Mouse (Mus musculus) cerebellum, adult 9-11 months (tissue): ENCODE data around the gene Arhgap9.

ENCODE experiments used
- DNase-seq: peaks from one replicate; pipeline ENCODE4 v3.0.0; 2022

Gene Arhgap9

DNA sequence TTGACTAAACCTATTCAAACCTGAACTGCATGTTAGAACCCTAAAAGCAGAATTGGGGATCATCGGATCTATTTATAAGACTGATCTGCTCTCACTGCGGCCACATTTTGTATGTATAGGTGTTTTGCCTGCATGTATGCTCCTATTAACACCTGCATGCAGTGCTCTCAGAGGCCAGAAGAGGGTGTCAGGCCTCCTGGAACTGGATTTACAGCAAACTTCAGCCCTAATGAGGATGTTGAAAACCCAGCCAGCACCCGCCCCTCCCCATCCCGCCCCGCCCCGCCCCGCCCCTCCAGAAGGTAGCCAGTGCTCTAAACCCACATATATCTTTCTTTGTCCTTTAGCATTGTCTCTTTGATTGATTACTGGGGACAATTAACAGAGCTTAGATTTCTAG lies 2.7 kb downstream of the Arhgap9 start:
- no peak for DNase-seq

DNA sequence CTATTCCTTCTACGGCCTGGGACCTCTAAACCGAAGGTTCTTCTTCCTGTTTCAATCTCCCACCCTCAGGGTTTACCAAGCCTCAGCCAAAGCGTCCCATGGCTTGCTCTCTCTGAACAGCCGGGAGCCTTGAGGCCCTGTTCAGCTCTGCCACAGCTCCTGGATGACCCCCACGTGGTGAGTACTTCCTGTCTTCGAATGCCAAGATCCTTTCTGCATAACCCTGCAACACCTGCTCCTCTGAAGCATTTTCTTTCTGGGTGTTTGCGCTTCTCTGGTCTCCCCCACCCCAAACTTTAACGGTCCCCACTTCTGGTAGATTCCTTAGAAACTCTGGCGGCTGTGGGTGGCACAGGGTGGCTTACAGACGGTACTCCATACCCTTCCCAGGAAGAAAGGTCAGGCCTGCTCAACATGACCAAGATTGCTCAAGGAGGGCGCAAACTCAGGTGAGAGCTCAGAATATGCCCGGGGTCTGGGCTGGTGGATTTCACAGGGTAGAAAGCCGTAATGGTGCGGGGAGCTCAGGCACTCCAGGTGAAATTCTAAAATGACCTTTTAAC lies 3.8 kb downstream of the Arhgap9 start:
- DNase-seq, result no peak

DNA sequence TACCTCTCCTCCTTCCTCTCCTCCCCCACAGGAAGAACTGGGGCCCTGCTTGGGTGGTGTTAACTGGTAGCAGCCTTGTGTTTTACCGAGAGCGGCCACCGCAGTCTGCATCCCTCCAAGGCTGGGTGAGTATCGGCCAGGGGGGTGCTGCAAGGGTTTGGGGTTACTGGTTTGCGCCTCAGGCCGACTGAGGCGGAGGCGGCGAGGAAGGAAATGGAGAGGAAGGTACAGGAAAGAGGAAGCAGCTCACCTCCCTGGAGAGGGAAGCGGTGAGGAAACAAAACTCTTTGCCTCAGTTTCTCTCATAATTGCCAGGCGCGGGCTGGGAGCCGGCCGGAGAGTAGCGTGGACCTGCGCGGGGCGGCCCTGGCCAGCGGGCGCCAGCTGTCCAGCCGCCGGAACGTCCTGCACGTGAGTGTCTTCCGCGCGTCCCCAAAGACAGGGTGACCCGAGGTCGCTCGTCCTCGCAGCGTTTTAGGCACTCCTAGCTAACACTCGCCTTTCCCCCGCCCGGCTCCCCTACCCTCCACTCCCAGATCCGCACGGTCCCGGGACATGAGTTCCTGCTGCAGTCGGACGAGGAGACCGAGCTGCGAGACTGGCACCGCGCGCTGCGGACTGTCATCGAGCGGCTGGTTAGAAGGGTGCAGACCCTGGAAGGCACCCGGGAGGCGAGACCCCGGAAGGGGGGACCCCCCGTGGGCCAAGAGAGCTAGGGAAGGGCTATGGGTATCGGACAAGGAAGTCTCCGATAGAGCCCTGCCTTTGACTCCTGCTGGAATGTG lies 4.4 kb downstream of the Arhgap9 start:
- no peak for DNase-seq

DNA sequence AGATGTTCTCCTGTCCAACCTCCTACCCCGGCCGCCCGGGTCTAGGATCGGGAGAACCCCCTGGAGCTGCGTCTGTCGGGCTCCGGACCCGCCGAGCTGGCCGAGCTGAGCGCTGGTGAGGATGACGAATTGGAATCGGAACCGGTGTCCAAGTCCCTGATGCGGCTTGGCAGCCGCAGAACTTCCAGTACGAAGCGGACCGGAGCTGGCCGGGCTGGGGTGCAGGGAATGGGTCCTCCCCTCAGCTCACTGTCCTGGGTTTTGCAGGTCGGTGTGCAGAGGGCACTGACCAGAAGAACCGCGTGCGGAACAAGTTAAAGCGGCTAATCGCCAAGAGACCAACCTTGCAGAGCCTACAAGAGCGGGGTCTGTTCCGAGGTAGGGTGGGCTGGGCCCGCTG lies 5.1 kb downstream of the Arhgap9 start:
- DNase-seq, result no peak

DNA sequence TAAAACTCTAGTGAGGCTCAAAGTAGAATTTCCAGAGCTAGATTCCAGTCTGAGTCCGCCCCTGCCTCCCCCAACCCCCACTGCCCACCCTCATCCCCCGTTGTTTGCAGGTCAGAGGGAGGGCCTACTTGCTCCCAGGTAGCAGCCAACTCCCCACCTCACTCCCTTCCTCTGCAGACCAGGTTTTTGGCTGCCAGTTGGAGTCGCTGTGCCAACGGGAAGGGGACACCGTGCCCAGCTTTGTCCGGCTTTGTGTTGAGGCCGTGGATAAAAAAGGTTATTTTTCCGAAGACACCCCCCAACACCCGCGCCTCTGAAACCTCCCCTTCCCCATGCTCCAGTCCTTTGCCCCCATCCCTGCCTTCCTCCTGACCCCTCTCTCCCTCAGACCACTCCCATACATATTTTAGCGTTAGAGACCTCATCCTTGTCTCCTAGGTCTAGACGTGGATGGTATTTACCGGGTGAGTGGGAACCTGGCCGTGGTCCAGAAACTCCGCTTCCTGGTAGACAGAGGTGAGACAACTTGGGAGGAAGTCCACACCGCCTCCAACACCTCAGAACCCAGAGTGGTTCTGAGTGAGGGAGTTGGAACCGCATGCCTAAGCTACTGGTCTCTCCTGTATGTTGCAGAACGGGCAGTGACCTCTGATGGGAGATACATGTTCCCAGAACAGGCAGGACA lies 5.8 kb downstream of the Arhgap9 start:
- DNase-seq, result no peak

DNA sequence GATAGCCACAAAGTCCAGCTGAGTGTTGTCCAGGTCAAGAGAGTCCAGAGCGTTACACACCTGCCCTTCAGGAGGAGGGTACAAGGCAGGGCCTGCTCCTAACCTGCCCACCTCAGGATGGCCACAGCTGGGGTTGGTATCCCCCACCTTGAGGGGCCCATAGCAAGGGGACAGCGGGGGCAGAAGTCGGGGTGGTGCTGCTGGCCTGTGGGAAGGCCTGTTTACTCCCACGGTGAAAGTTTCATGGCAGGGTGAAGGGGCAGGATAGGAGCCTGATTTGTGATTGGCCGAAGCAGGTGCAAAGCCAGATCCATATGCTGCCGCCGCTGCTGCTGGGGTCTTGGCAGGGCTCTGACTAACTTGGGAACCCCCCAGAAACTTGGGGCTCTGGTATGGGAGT lies 8.4 kb downstream of the Arhgap9 start:
- no peak for DNase-seq

DNA sequence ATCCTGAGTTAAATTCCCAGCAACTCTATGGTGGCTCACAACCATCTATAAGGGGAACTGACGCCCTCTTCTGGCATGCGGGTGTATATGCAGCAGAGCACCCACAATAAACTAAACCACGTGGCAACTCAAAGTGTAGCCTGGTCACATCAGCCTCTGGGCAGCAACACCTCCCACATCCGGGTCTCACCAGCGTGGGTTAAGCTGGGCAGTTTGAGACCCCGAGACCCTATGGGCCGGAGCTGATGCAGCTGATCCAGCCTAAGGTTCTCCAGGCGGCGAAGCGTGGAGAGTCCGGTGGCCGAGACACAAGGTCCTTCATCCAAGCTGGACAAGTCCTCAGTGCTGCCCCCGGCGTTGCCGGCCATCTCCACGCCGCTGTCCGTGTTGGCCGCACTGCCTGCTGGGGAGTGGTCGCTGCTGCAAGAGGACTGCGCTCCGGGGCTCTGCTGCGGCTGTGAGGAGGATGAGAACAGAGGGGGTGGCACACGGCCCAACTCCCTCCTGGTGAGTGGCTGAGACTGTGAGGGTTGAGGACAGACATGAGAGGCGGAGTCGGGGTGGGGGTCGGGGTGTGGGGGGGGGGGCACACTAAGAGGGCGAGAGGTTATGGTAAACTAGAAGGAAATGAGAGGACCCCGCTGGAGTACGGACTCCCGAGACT lies 10.6 kb downstream of the Arhgap9 start:
- DNase-seq, result no peak

DNA sequence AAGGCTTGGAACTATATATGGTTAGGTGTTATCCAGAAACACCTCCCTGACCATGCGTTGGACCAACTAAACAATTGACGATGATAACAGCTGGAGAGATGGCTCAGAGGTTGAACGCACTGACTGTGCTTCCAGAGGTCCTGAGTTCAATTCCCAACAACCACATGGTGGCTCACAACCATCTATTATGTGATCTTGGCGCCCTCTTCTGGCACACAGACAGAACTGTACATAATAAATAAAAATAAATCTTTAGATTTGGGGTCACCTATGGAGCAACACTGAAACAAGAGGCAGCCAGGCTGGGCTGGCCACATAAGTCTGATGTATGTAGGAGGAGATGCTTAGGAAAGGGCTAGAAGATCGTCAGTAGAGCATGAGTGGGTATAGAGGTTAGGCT lies 11.4 kb downstream of the Arhgap9 start:
- DNase-seq, result no peak

DNA sequence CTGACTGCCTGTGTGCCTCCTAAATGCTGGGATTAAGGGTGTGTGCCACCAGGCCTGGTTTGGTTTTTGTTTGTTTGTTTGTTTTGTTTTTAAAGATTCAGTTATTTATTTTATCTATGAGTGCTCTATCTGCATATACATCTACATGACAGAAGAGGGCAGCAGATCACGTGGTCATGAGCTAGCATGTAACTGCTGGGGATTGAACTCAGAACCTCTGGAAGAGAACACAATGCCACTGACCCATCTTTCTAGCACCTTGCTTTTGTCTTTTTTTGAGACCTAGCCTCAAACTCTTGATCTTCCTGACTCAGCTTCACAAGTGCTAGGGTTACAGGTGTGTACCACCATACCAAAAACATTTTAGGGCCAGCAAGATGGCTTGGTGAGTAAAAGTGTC lies 13.5 kb downstream of the Arhgap9 start:
- no peak for DNase-seq

DNA sequence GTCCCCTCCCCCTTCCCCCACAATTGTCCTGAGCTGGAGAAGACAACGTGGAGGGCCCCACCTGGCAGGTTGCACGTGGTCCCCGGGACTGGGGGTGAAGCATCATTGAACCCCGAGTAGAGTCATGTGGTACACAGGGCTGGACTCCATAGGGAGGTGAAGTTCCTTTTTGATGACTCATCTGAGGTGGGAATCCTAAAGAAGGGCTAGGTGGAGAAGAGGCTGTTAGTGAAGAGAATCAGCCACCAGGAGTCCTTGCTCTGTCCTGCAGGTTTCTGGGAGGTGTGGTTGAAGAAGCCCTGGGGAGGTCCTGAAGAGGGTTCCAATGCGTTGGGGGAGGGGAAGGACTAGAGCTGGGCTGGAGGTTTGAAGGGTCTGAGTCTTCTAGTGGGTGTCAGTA lies 15.2 kb downstream of the Arhgap9 start:
- DNase-seq, result no peak

DNA sequence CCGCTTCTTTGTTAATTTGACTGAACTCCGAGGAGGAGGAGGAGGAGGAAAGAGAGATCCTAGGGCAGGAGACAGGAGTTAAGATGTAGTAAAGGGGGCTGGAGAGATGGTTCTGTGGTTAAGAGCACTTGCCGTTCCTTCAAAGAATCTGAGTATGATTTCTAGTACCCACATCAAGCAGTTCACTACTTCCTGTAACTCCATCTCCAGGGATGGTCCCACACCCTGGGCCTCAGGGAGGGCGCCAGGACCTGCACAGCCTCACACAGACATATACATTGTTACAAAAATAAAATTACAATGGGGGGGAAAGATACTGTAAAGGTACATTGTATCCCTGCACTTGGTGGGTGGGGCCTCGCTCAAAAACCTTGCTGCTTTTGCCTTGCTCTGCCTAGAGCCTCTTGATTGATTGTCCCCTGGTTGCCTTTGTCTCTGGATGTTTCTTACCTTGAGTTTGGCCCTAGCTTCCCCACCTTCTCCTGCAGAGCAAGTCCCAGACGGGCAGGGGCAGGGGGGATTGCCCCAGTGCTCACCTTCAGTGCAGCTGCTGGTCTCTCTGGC lies 15.9 kb downstream of the Arhgap9 start:
- DNase-seq, result no peak

DNA sequence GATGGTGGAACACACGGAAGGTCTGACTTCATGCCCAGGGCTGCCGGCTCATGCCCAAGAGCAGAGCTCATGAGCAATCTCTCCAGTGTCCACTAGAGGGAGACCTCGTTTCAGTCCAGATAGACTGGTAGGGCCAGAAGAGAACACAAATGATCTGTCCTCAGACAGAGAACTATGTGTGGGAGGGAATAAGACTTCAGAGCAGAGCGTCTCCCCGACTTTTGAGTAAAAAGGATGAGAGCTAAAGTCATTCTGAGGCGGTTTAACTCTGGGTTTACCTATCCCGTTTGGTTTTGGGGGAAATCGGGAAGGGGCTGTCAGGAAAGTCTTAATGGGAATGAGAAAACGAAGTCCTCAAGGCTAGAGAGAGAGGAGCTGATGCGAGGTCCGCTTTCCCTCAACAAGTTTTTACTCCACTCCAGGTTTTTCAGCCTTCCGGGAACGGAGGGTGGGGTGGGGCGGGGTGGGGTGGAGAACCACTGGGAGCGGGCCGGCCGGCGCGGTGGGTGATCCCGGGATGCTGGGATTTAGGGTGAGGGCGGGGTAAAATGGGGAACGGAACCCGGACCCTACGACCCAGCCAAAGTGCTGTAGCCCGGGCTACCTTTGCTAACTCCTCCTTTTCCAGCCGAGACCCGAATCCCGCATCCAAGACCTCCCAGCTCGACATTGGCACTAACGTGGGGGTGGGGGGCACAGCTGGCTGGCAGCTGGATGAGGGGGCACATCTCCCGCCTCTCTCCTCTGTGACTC lies 17.3 kb downstream of the Arhgap9 start:
- DNase-seq, result peak; percentile 88

DNA sequence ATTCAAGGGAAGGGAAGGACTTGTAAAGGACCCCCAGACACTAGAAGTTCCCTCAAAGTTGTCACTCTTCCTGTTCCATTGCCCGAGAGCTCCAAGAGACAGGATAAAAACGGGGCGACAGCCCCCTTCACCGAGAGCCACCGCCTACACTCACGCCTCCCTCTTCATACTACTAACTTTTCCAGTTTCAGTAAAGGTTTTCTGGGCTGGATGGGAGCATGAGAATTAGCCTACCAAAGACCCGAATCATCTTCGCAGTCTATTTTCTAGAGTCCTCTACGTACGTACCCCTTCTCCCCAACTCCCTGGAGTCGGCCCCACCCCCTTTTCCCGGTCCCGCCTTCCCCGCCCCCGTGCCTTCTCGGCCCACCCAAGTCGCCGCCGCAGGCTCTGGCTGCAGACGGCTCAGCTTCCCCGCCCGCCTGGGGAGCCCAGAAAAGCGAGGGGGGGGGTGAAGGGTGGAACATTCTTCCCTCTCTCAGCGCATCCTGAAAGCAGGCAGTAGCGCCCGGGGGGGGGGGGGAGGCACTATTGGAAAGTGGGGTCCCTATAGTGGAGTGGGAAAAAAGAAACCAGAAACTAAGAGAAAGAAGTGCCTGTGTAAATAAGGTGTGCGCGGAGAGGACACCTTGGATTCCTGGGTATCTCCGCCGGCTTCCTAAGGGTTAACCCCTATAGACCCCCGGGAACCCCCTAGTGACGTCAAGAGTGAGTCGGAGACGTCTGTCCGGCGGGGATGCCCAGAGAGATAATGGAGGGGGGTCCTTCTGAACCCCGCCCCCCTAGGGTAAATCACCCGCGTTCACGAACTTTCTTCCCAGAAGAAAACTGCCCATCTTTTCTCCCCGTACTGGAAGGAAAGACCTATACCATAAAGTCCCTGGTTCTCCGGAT lies 18.2 kb downstream of the Arhgap9 start:
- no peak for DNase-seq

DNA sequence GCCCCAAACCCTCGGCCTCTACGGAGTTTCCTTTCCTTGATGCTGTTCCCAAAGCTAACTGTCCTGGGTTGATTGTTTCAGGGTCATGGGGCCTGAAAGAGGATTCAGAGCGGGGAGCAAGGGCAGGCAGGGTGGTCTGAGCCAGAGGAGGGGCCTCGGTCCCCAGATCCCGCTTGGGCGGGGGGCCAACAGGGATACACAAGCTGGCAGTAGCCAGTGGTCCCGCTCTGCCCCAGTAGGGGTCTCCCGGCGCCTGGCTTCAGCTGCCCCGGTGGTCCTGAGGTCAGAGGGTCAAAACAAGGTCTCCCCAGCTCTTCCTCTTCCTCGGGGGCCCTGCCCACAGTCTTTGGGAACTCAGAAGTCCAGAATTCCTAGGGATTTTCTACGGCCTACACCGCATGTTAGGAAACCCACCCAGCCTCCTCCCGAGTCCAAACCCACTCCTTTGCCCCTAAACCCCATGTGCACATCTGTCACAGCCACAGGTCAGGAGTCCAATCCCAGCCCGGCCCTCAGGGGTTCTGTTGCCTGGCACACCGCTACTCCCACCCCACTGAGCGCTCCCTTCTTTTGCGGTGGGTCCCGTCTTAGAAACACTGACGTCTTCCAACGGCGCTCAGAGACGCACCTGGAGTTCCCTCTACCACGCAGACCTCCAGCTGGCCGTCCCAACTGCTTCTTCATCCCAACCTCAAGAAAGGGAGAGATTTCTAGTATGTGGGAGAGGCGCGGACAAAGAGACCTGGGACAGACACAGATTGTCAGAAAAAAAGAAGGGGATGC lies 19.0 kb downstream of the Arhgap9 start:
- DNase-seq, result no peak

DNA sequence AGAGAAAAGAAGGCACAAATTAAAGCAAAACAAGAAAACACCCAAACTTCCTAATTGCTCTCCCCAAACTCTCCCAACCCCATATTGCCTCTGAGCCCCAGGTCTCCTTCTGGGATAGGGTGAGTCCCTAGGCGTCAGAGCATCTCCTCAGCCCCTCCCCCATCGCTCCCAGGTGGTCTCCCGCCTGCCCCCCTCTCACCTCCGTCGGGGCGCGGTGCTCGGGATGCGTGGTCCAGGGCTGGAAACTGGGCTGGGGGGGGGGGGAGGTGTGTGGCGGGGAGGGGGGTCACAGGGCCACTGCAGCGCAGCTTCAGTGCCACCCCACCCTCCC lies 19.6 kb downstream of the Arhgap9 start:
- no peak for DNase-seq

DNA sequence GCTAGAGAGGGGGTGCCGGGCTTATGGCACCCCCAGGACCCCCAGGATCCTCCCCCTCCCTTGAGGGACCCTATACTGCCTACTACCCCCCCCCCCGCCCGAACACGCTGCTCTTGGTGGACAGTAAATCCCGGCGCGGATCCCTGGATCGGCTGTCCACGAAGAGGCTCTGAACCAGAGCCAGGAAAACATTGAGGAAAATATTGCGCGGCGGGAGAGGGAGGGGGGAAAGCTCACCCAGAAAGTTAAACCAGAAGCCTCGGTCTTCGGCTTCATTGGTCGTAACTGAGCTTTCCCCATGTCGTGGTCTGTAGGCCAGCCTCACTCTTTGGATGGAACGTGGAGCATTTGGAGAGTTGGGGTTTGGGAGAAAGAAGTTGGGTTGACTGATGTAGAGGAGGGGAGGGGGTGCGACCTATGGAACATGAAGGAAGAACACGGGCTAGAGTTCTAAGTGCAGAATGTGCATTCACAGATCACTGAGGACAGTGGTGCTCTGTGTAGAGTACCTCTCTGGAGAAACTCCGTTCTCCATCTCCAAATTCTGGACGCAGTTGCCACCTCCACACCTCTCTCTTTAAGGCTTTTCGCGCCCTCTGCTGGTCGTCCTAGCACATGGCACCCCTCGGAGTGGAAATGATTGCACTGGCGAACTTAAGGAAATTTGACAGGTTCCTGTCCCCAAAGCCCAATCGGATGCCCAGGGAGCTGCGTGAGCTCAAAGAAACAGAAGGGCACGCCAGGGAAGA lies 20.3 kb downstream of the Arhgap9 start, which contains the start of gene Gli1:
Gene Gli1, minus strand, starts transcription at position 84 of the 749 bp plus-strand sequence.
- DNase-seq, result peak; percentile 81

DNA sequence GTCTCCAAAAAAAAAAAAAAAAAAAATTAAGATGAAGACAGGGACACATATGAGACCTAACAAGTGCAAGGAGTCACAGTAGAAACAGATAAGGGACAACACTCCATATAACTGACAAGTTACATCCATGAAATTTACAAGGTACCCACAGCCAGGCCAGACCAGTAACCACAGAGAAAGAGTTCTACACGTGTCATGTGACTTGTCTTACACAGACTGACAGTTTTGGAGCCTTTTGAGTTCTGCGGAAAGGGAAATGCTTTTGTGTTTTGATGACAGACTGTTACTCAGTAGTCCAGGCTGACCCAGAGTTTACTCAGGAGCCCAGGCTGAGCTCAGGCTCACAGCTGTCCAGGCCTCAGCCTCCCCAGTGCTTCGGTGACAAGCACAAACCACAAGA lies 21.3 kb downstream of the Arhgap9 start:
- no peak for DNase-seq

DNA sequence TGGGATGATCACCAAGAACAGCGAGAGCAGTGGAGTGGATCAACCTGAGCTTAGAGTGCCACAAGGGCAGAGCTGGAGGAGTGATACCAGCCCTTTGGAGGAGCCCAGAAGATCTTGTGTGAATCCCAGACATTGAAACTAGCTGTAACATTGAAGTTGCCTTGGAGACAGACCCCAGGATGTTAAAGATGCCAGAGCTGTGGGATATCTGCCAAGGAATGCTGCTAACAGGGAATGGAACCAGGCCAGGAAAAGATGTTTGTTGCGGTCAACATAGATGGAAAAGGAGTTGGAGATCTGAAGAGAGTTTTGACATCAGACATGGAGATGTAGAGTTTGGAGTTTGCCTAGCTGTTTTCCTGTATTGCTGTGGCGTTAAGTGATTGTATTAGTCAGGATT lies 24.4 kb downstream of the Arhgap9 start:
- DNase-seq, result no peak

DNA sequence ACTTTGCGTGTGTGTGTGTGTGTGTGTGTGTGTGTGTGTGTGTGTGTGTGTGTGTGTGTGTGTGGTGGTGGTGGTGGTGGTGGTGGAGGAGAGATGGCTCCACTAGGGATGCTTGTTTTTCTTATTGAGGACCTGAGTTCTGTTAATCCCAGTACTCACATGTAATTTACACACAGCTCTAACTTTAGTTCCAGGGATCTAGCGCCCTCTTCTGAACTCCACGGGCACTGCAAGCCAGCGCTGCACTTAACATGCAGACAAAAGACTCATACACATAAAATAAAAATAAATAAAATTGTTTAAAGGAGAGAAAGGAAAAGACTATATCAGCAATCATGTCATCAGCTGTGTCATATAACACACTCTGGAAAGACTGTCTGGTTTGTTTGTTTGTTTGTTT lies 27.2 kb downstream of the Arhgap9 start:
- DNase-seq, result no peak

DNA sequence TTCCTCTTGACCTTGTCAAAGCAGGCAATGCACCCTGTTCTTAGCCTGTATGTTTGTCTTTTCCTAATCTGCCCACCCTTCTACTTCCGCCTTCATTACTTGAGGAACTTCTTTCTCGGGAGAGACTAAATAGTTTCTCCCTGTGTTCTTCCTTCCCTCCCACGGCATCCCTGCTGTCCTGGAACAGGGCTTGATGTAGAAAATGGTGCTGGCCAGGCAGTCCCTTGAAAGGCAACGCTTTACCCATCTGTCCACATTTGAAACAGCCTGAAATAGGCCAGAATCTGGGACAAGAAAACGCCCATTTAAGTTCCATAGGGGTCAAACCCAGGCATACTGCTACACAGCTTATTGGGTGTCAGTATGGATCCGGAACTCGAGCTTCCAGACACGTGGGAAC lies 28.0 kb downstream of the Arhgap9 start:
- no peak for DNase-seq
